9 mouse cellular contexts compared by ENCODE assay signal in genomic region chr3:94987578-94987977, GRCm38 (mm10). TPM values are rescaled to one million over a fixed set of nuclear protein-coding genes. Genes with fewer than 3 reads are reported as not detected.
A peak's percentile ranks its signal among the peaks of the same experiment; 100 is the strongest.
DNase-seq lines count a peak whose midpoint lies in the region; ATAC-seq lines count a peak whose summit lies in the region.
"Had no signal": no experiment of that assay in that cellular context is flagged by ENCODE, and none has a peak within 500 bp of the region (broad histone marks: within the 10 kb centered on the region; RNA-seq: fewer than 3 reads in every experiment).

No protein-coding gene starts in this region.

- H3K4me3 ChIP-seq in kidney, embryonic 14.5 days (ENCODE audit: low read length): no peak overlapping the region
- no peak overlapping the region for H3K4me3 ChIP-seq in forebrain, embryonic 16.5 days (replicated peaks; ENCODE audit: low read length)
- H3K4me3 ChIP-seq: neural tube, embryonic 12.5 days had no signal

- peaks cover 51% of the 10 kb centered on the region for H3K36me3 ChIP-seq in kidney, embryonic 14.5 days (ENCODE audit: control insufficient read depth, insufficient read depth, low read length)
- peaks cover 10% of the 10 kb centered on the region for H3K36me3 ChIP-seq in forebrain, embryonic 16.5 days (ENCODE audit: control insufficient read depth, insufficient read depth)

- intact Hi-C loops in heart, postnatal 36 days (cut with DNase I): no loop called here

- peaks cover 7% of the 10 kb centered on the region for H3K4me1 ChIP-seq in kidney, embryonic 14.5 days (ENCODE audit: control insufficient read depth, insufficient read depth, low read length)
- H3K4me1 ChIP-seq in forebrain, embryonic 16.5 days (replicated peaks; ENCODE audit: control insufficient read depth, insufficient read depth, low read length): peaks cover 4% of the 10 kb centered on the region
- H3K4me1 ChIP-seq: neural tube, embryonic 12.5 days had no signal

- DNase-seq in kidney, adult 9 months: peak; percentile 37
- peak; percentile 72 to 84 for DNase-seq in heart, postnatal 36 days
- DNase-seq in embryo, embryonic 10 days (ENCODE audit: low spot score): no peak
- no peak for DNase-seq in thymus, postnatal 10 days (ENCODE audit: low spot score in 2 of 2)

- H3K9me3 ChIP-seq in kidney, embryonic 14.5 days (ENCODE audit: control insufficient read depth, low read length): no peaks in the 10 kb centered on the region
- H3K9me3 ChIP-seq in forebrain, embryonic 16.5 days (ENCODE audit: control insufficient read depth, low read length): no peaks in the 10 kb centered on the region
- H3K9me3 ChIP-seq: neural tube, embryonic 12.5 days had no signal

- H3K9ac ChIP-seq in kidney, embryonic 14.5 days (ENCODE audit: low read depth, low read length): no peak overlapping the region
- no peak overlapping the region for H3K9ac ChIP-seq in forebrain, embryonic 16.5 days (replicated peaks; ENCODE audit: low read depth, low read length)
- H3K9ac ChIP-seq: neural tube, embryonic 12.5 days had no signal

- no peak overlapping the region for H3K4me2 ChIP-seq in kidney, embryonic 14.5 days (replicated peaks; ENCODE audit: low read depth, low read length)
- no peak overlapping the region for H3K4me2 ChIP-seq in forebrain, embryonic 16.5 days (ENCODE audit: low read length)
- H3K4me2 ChIP-seq: neural tube, embryonic 12.5 days had no signal

- H3K27me3 ChIP-seq in kidney, embryonic 14.5 days (ENCODE audit: control insufficient read depth, insufficient read depth, low read length): no peaks in the 10 kb centered on the region
- no peaks in the 10 kb centered on the region for H3K27me3 ChIP-seq in forebrain, embryonic 16.5 days (replicated peaks; ENCODE audit: control insufficient read depth, insufficient read depth, low read length)
- H3K27me3 ChIP-seq: neural tube, embryonic 12.5 days had no signal

- H3K27ac ChIP-seq in kidney, embryonic 14.5 days (ENCODE audit: low read depth, low read length): no peak overlapping the region
- no peak overlapping the region for H3K27ac ChIP-seq in forebrain, embryonic 16.5 days (ENCODE audit: low read length)
- H3K27ac ChIP-seq: neural tube, embryonic 12.5 days had no signal

- no peak for ATAC-seq in kidney, embryonic 14.5 days (ENCODE audit: low FRiP score, low TSS enrichment)
- 0 out of 2 replicates have a peak, but pooled peaks have one; percentile 39 for ATAC-seq in erythroid progenitor cell, adult 5-6 weeks (replicated peaks; ENCODE audit: low FRiP score, poor library complexity, severe bottlenecking)
- ATAC-seq in megakaryocyte-erythroid progenitor cell, adult 5-6 weeks (replicated peaks; ENCODE audit: low FRiP score, low TSS enrichment, poor library complexity, severe bottlenecking): peak; percentile 91
- no peak for ATAC-seq in forebrain, embryonic 16.5 days

RNA-seq across cellular contexts. Expression of gene Pi4kb, which starts 13.0 kb away (rescaled TPM):
- polyA plus RNA-seq in kidney, embryonic 14.5 days (2014; fragmentation: Nextera tagmentation; extraction: Ambion mirVana): 22.6 and 25.7 TPM in 2 replicates
- 12.2 and 26.7 TPM in 2 replicates for total RNA-seq in erythroid progenitor cell, adult 5-6 weeks (2015; ENCODE audit: low replicate concordance)
- 9.5 and 26.1 TPM in 2 replicates for total RNA-seq in erythroid progenitor cell, adult 5-6 weeks (2017; ENCODE audit: low replicate concordance)
- 10 to 100 TPM; 24.6 to 30.3 TPM for total RNA-seq in heart, postnatal 36 days (2021)
- total RNA-seq in megakaryocyte-erythroid progenitor cell, adult 5-6 weeks (2014; fragmentation: Nextera tagmentation): 24.9 and 35.5 TPM in 2 replicates
- 22.7 and 27.9 TPM in 2 replicates for total RNA-seq in megakaryocyte-erythroid progenitor cell, adult 5-6 weeks (2017)
- 26.4 and 29.7 TPM in 2 replicates for polyA plus RNA-seq in forebrain, embryonic 16.5 days (2015; fragmentation: Nextera tagmentation; extraction: Ambion mirVana)

RNA-seq across cellular contexts. Expression of gene Zfp687, which starts 27.7 kb away (rescaled TPM):
- polyA plus RNA-seq in kidney, embryonic 14.5 days (2014; fragmentation: Nextera tagmentation; extraction: Ambion mirVana): 28.7 and 38.1 TPM in 2 replicates
- 7.9 and 26.0 TPM in 2 replicates for total RNA-seq in erythroid progenitor cell, adult 5-6 weeks (2015; ENCODE audit: low replicate concordance)
- total RNA-seq in erythroid progenitor cell, adult 5-6 weeks (2017; ENCODE audit: low replicate concordance): 6.6 and 8.1 TPM in 2 replicates
- 10 to 100 TPM; 11.4 to 15.8 TPM for total RNA-seq in heart, postnatal 36 days (2021)
- 16.8 and 25.9 TPM in 2 replicates for total RNA-seq in megakaryocyte-erythroid progenitor cell, adult 5-6 weeks (2014; fragmentation: Nextera tagmentation)
- total RNA-seq in megakaryocyte-erythroid progenitor cell, adult 5-6 weeks (2017): 13.0 and 42.4 TPM in 2 replicates
- 20.0 and 20.7 TPM in 2 replicates for polyA plus RNA-seq in forebrain, embryonic 16.5 days (2015; fragmentation: Nextera tagmentation; extraction: Ambion mirVana)

RNA-seq across cellular contexts. Expression of gene Rfx5, which starts 33.7 kb away (rescaled TPM):
- 8.7 and 13.0 TPM in 2 replicates for polyA plus RNA-seq in kidney, embryonic 14.5 days (2014; fragmentation: Nextera tagmentation; extraction: Ambion mirVana)
- total RNA-seq in erythroid progenitor cell, adult 5-6 weeks (2015; ENCODE audit: low replicate concordance): 4.3 and 6.7 TPM in 2 replicates
- total RNA-seq in erythroid progenitor cell, adult 5-6 weeks (2017; ENCODE audit: low replicate concordance): 1.4 and 2.3 TPM in 2 replicates
- total RNA-seq in heart, postnatal 36 days (2021): 1 to 10 TPM; 4.4 to 6.5 TPM
- 21.3 and 21.4 TPM in 2 replicates for total RNA-seq in megakaryocyte-erythroid progenitor cell, adult 5-6 weeks (2014; fragmentation: Nextera tagmentation)
- 15.1 and 19.0 TPM in 2 replicates for total RNA-seq in megakaryocyte-erythroid progenitor cell, adult 5-6 weeks (2017)
- 6.1 and 6.7 TPM in 2 replicates for polyA plus RNA-seq in forebrain, embryonic 16.5 days (2015; fragmentation: Nextera tagmentation; extraction: Ambion mirVana)

RNA-seq across cellular contexts. Expression of gene Selenbp1, which starts 54.7 kb away (rescaled TPM):
- 35.6 and 40.0 TPM in 2 replicates for polyA plus RNA-seq in kidney, embryonic 14.5 days (2014; fragmentation: Nextera tagmentation; extraction: Ambion mirVana)
- total RNA-seq in erythroid progenitor cell, adult 5-6 weeks (2015; ENCODE audit: low replicate concordance): 31.7 and 38.1 TPM in 2 replicates
- total RNA-seq in erythroid progenitor cell, adult 5-6 weeks (2017; ENCODE audit: low replicate concordance): 31.1 and 34.5 TPM in 2 replicates
- 100 to 1,000 TPM; 110 to 122 TPM for total RNA-seq in heart, postnatal 36 days (2021)
- 128 and 136 TPM in 2 replicates for total RNA-seq in megakaryocyte-erythroid progenitor cell, adult 5-6 weeks (2014; fragmentation: Nextera tagmentation)
- 100 and 113 TPM in 2 replicates for total RNA-seq in megakaryocyte-erythroid progenitor cell, adult 5-6 weeks (2017)
- polyA plus RNA-seq in forebrain, embryonic 16.5 days (2015; fragmentation: Nextera tagmentation; extraction: Ambion mirVana): 8.5 and 11.6 TPM in 2 replicates

RNA-seq across cellular contexts. Expression of gene Psmd4, which starts 54.8 kb away (rescaled TPM):
- polyA plus RNA-seq in kidney, embryonic 14.5 days (2014; fragmentation: Nextera tagmentation; extraction: Ambion mirVana): 261 and 286 TPM in 2 replicates
- total RNA-seq in erythroid progenitor cell, adult 5-6 weeks (2015; ENCODE audit: low replicate concordance): 79.6 and 112 TPM in 2 replicates
- 111 and 160 TPM in 2 replicates for total RNA-seq in erythroid progenitor cell, adult 5-6 weeks (2017; ENCODE audit: low replicate concordance)
- total RNA-seq in heart, postnatal 36 days (2021): 100 to 1,000 TPM; 136 to 151 TPM
- 190 and 212 TPM in 2 replicates for total RNA-seq in megakaryocyte-erythroid progenitor cell, adult 5-6 weeks (2014; fragmentation: Nextera tagmentation)
- total RNA-seq in megakaryocyte-erythroid progenitor cell, adult 5-6 weeks (2017): 336 and 456 TPM in 2 replicates
- 286 and 291 TPM in 2 replicates for polyA plus RNA-seq in forebrain, embryonic 16.5 days (2015; fragmentation: Nextera tagmentation; extraction: Ambion mirVana)

Comparison
In these comparisons a context has a peak if more than half of its experiments do, and no peak if none do; other contexts are left out.
1. DNase-seq: peak in kidney, adult 9 months (single experiment) and heart, postnatal 36 days (2 of 2); none in embryo, embryonic 10 days (single experiment) and thymus, postnatal 10 days (0 of 2).
2. ATAC-seq: peak in erythroid progenitor cell, adult 5-6 weeks (single experiment) and megakaryocyte-erythroid progenitor cell, adult 5-6 weeks (single experiment); none in kidney, embryonic 14.5 days (single experiment) and forebrain, embryonic 16.5 days (single experiment).